Mouse (Mus musculus) adrenal gland, adult 8-10 months (tissue): ENCODE measurements around the gene Spsb1. TPM values are rescaled to one million over a fixed set of nuclear protein-coding genes. Genes with fewer than 3 reads are reported as not detected.

ENCODE experiments used
- DNase-seq: peaks from one replicate; pipeline ENCODE4 v3.0.0; 2022
- total RNA-seq, 4 experiments: library from RNA; stranded (reverse); gene quantifications; 2 replicates each; pipeline ENCODE4 v1.2.4; 2022

The Spsb1 gene
- total RNA-seq, 4 experiments from 2014 or later, result 17.0 to 29.8 (median 23.9) TPM

DNA sequence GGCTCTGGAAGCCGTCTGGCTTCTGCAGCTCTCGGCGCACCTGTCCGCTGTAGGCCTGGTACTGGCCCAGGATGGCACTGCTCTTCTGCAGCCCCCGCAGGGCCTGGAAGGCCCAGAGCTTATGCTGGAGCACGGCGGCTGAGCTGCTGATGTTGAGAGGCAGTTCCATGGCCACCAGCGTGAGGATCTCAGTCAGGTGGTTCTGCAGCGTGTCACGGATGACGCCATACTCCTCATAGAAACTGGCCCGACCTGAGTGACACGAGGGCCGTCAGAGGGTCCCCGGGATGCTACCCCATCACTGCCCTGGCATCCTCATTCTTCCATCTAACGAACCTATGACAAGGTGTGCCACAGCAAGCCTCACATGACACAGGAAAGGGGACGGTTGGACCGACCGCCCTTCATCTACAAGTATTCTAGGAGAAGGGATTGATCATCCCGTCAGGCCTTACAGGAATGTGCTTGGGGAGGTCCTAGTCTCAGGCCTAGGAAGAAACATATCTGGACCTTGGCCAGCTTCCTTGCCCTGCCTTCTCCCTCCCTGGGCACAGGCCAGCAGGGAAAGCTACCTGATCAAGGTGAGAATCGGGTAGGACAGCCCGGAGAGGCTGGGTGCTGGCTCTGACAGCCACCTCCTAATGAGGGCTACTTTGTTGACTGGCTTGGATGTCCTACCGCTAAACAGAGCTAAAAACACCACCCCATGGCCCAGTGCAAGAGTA is 29.2 kb upstream of the Spsb1 start:
- DNase-seq, result no peak

DNA sequence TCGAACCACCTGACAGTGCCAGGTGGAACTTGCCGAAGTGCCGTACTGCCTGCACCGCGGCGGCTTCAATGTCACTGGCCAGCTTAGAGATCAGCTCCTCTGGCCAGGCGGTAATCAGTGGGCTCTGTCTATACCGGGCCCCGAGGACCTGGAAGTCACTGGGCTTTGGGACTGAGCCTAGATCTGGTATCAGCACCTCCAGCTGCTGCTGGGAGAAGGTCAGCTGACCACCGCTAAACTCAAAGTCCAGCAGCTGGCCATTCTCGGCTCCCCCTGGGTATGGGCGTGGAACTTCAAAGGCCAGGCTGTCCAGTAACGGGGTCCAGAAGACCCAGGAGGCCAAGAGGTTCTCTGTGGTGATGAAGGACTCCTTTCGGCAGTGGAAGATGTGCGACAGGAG is 27.3 kb upstream of the Spsb1 start:
- DNase-seq, result no peak

DNA sequence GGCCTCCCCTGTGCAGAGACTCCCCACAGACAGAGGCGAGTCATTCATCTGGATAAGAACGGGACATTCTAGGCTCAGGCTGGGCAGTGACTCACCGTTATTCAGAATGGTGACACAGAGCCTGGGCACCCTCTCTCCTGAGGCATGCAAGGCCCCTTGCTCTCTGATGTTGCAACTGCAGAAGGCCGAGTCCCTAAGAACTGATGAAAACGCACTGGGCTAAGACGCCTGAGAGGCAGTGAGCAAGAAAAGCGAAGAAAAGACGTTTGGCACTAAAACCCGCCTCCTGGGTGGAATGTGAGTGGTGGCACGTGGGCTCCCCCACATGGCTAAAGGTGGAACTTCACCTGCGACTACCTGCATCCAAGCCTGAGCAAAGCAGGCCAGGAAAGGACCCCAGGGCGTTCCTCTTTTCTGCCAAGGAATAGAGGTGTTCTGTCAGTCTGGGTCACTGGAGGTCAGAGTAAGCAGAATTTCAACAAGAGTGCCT is 25.0 kb upstream of the Spsb1 start:
- peak; percentile 93 for DNase-seq

DNA sequence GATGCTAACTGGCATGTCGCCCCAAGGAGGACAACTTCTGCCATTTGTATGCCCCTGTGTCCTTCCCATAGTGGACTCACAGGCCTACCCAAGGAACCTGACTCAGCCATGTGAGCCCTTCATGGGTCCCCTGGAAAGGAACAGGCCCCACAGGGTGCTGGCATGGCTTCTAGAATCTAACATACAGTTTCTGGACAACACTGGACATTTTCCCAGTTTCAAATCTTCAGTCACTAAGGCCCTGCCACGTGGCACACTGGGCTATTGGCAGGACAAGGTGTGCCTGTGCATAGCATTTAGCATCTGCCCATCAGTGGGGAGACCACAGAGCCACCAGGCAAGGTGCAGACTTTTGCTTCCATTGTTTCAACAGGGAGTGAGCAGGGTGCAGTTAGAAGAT is 24.0 kb upstream of the Spsb1 start:
- no peak for DNase-seq

DNA sequence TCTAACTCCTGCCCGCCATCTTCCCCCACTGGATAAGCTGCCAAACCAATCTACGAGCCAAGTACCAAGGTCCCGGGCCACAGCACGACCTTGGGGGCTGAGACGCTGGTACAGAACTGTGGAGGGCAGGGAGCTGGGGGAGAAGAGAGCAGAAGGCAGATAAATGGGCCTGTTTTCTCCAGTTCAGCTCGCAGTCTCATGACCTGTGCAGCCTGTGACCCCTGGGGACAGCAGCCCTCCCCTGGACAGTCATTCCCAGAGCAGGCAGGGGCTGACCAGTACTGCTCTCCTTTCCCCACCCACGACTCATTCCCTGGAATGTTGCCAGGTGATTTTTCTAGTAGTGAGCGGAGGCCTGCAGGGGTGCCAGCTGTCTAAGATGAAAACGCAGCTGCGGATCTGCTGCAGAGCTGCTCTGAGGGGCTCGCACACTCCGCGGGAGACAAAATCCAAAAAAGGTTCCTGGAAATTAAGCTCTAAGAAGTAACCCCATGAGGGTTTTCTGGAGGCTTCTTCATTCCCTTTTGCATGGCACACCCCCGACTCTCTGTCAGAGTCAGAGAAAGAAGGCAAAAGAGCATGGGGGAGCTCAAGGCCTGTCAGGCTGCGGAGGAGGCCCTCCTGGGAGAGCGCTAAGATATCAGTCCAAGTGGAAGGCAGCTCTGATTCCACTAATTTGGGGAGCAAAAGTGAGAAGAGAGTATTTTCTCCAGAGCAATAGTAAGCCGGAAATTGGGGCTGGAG is 23.1 kb upstream of the Spsb1 start:
- peak; percentile 69 for DNase-seq

DNA sequence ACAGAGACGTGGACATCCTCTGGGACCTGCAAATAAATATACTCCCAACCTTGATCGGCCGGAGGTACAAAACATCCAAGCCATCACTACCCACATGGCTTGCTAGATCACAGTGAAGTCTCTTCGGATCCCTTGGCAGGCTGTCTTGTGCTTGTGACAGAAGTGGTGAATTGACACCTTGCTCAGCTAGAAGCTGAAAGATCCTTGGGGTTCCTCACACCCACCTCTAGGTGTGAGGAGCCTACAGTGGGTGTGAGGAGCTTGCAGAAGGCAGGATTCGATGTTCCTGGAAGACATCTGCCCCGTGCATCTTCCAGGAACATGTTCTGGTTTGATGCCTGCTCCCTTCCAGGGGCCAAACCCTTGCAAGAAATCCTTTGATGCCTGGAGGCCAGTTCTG is 22.3 kb upstream of the Spsb1 start:
- DNase-seq, result no peak

DNA sequence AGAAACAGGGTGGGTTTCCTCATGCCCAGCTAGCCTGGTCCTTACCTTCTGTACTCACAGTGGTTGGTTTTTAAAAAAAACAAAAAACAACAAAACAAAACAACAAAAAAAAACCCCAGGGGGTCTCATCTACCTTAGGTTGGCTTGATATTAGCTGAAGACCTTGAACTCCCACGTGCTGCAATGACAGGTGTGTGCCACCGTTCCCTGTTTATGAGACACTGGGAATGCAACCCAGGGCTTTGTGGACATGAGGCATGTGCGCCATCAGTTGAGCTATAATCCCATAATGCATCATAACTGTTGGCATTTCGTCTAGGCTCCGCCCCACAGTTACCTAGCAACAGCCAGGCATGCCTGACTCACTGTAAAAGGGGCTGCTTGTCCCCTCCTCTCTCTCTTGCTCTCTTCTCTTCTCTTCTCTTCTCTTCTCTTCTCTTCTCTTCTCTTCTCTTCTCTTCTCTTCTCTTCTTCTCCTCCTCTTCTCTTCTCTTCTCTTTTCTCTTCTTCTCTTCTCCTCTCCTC is 20.9 kb upstream of the Spsb1 start:
- no peak for DNase-seq

DNA sequence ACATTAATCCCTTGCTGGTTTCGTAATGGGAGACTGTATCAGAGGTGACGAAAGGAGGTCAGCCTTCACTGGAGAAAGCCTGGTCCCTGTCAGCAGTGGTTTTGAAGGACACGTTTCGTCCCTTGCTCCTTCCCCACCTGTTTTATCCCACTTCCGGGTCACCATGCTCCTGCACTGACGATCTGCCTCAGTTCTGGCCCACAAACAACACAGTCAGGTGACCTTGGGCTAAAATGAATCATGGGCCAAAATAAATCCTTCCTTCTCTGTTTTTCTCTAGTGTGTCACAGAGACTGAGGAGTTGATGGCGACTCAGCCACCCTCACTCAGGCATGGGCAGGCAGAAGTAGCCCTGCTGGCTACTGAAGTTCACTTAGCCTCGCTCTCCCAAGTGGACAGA is 20.4 kb upstream of the Spsb1 start:
- peak; percentile 67 for DNase-seq

DNA sequence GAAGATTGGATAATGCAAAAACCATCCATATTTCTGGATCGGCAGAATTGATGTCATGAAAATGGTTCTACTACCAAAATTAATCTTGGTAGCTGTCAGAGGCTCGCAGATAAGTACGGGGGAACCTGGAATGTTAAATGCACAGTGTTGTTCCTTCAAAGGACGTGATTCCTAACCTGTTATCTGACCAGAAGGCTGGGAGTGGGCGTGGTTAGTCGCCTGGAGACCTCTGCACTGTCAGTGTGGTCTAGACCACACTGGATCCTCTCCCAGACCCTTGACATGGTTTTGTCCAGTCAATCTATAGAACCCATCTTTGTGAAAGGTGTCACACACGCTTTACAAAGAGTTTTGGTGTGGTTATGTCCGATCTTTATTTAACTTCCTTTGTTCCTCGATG is 16.6 kb upstream of the Spsb1 start:
- no peak for DNase-seq

DNA sequence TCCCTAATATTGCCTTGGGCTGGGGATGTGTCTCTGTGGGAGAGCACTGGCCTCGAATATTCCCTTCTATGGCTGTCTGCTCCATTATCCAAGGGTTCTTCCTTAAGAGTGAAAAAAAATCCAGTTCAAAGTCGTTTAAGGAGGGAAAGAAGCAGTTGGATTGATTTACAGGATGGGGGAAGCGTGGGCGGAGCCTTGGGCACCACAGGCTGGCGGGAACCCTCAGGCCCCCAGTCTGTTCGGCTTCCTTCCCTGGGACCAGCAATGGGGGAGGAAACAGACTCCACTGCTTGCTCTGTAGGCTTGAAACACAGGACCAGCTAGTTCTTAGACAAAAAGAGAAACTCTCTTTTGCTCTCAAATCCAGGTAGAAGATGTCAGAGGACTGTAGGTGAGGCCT is 13.7 kb upstream of the Spsb1 start:
- DNase-seq, result no peak

DNA sequence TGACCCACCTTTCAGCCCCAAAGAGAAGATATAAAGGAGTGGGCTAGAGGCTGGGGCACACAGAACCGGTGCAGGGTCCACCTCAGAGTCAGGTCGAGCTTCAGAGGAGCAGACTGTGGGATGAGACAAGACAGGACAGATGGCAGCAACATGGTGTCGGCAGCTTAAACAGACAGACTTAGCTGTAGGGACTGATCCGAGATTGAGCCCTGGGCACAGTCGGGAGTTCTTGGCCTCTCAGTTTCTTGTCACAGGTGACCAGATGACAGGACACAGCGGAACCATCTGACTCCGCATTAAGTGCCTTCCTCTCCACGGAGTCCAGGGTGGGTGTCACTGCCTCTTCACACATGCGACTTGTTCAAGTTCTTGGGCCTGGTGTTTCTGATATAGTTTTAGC is 12.1 kb upstream of the Spsb1 start:
- DNase-seq, result no peak

DNA sequence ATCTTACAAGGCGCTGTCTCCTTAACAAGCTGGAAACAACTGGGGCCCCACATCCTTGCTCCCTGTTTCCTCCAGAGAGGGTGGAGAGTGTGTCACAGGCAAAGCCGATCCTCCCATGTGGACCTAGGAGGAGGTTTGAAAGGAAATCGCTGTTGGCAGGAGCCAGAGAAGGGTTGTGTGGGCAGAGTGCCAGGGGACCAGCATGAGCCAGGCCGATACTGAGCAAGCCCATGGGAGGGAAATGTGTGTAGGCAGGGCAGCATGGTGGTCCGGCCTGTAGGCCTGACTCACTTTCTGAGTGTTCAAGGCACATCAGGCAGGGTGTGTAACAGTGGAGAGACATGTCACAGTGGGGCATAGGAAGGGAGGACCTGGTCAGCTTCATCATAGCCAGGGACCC is 11.4 kb upstream of the Spsb1 start:
- no peak for DNase-seq

DNA sequence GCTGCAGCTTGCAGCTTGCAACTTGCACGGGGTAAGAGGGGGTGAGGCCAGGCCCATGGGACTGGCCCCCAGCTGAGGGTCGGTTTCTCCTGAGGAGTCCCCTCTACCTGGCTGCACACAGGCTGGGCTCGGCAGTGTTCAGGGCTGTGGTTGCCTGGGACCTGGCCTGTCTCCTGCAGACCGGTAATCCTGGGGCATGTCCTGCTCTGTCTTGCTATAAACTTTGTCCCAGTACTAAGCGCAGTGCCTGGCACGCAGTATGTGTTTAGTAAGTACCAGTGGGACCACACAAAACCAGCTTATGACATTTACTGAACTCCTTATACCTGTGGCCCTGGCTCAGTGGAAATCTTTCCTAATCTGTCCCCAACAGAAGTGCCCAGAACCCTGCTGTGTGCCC is 10.8 kb upstream of the Spsb1 start:
- no peak for DNase-seq

DNA sequence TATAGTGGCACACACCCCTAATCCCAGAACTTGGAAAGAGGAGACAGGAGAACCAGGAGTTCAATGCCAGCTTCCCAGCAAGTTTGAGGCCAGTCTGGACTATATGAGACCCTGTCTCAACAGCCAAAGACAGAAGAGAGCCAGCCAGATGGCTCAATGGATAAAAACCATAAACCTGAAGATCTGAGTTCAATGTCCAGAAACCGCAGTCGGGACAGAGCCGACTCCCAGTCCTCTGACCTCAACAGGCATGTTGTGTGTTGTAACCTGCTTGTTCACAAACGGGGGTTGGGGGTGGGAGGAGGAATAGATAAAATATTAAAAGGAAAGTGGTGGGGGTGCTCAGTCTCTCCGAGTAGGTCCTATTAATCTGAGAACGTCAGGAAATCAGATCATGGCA is 10.4 kb upstream of the Spsb1 start:
- DNase-seq, result no peak

DNA sequence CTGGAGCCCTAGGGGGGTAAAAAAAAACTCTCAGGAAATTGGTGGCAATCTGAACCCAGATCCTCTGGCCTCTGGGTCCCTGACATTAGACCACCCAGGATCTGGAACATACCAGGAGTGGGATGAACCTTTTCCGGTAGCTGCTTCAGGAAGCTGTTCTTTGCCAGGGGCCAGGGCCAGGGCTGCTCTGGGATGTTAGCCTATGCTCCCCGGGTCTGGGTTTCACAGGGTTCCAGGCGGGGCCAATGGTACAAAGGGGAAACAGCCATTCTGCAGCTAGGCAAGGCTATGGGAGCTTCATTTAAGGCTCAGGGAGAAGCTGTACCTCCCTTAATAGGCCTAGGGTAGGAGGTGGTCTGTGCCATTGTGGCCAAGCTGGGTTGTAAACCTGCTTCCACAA is 9.9 kb upstream of the Spsb1 start:
- DNase-seq, result no peak

DNA sequence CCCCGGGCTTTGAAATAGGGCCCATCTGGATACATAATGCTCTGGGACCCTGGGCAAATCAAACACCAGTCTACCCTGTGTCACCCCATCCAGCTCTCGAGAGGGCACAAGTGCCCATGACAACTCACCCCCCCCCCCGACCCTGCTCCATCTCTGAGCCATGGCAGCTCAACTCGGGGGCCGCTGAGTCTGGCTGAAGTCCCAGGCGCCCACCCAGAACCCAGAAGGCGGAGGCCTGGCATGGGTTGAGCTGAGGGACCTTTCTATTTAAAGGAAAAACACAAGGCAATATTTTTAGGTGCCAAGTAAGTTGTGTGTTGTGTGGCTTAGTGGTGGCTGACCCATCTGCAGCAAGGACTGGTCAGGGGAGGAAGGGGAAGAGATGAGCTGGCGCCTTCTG is 9.4 kb upstream of the Spsb1 start:
- no peak for DNase-seq

DNA sequence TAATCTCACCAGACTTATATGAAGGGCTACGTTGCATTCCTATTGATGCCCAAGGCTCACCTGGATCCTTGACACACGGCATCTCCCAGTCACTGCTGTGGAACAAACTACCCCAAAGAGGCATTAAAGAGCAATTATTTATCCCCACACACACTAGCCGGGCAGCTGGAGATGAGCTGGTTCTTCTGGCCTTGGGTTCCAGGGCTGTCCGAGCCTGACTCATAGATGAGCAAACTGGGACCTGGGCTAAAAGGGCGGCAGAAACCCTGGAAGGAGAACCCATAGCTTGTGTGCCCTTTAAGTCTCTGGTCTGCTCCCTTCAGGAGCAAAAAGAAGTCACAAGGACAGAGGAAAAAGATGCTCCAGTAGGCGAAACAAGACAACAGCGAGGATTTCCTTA is 5.5 kb upstream of the Spsb1 start:
- peak; percentile 61 for DNase-seq

DNA sequence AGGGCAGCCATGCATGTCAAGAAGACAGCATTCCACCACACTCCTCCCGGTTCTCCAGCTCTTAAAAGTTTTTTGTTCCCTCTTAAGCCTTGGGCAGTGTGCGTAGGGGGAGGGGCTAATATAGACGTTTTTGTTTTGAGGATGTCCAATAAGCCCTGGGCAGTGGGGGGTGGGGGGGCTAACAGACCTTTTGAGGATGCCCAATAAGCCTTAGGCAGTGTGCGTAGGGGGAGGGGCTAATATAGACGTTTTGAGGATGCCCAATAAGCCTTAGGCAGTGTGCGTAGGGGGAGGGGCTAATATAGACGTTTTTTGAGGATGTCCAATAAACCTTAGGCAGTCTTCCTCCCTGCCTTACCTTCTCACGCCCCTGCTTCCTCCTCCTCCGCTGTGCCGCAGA is 5.0 kb upstream of the Spsb1 start:
- DNase-seq, result no peak

DNA sequence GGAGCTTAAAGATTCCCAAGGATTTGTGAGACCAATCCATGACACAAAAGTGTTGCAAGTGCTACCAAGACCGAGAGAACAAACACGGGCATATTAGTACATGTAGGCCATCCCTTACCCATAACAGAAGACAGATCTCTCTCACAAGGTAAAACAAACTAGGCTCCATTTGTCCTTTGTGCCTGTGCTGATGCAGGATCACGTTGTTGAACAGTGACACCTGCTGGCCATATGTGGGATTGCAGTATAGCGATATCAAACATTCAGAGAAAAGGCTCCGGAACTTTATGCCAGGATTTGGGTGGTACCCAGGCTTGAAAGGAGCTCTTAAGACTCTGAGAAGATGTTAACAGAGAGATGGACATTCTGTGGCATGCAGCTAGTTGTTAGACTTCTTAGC is 3.7 kb upstream of the Spsb1 start:
- DNase-seq, result peak; percentile 56

DNA sequence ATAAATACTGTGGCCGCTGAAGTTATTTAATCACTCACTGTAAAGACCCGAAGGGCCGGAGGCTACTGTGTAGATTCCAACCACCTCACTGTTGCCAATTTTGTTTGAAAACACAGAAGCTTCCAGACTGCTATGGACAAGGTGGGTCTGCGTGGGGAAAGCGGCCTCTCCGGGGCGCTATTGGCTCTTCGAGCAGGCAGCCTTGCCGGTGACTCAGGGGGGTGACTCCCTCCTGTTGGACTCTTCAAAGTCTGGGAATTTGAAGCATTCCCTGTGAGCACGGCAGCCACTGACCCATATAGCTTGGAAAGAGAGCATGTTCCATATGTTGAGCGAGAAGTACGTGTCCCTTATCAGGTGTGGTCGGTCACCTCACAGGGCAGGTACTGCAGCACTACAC is 1.2 kb upstream of the Spsb1 start:
- DNase-seq, result no peak

DNA sequence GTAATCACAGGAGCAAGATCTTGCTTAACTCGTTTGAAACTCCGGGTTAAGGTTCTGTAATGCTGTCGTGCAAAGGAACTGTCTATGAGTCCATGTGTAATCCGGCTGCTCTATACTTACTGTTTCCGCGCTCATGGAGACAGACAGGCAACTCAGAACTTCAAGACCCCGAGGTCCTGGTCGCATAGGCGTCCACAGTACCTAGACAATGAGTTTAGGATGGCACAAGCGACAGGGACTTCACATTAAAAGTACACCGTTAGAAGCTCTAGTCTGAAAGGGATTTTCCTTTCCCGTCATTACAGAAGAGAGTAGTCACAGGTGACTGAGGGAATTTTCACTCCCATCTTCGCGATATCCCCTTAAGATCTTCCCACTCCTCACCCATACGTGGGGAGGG is 788 bp upstream of the Spsb1 start:
- DNase-seq, result no peak

DNA sequence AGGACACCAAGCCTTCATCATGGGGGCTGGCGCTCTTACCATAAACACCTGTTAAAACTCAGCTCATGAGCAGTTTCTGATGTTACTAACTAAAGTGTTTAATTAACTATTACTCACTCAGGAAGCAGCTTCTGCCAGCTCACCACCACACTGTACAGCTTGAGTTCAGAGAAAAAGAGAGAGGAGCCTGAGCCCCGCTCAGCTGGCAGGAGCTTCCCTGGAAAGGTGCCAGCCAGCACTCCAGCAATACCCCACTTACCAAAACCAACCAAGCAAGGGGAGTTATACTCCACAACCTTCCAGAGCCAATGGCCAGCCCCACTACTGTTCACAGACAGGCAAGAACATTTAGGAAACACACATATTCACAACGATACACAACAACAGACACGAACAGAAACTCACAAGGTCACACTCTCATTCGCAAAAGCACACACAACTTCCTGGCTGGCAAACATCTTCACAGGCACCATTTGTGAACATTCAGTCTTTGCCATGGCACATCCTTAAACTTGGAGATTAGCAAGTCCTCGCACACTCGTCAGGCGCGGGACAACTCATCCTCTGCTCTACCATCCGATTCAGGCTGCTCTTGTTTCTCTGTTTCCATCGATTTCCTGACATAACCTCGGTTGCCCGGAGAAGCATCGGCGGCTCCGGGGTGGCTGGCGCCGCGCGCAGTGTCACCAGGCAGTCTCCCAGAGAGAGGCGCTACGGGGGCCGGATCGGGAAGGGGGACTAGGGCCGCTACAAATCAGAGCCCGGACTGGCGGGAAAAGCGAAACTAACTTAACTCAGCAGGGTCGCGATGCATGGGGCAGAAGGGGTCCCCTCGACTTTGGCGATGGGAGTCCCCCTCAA is 992 bp downstream of the Spsb1 start:
- peak; percentile 55 for DNase-seq

DNA sequence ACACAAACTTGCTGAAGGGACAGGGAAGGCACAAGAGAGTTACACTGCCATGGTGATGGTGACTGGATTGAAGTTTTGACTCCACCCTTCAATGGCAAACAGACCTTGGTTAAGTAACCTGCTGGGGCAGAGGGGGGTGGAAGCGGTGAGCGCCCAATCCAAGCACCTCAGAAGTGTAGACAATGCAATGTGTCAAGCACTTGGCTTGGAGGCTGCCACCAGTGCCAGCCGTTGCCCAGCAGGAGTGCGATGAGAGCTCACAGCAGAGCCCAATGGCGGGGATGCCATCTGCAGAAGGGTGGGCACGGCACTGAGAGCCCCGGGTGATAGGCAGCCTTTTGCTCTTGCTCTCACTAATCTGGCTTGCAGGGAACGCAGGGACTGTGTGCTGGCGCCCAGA is 2.6 kb downstream of the Spsb1 start:
- DNase-seq, result no peak
